Mouse (Mus musculus): Measurements from ENCODE around the gene Bcdin3d. TPM values are rescaled to one million over a fixed set of nuclear protein-coding genes. Genes with fewer than 3 reads are reported as not detected.

Bcdin3d gene
- polyA plus RNA-seq, 1 experiment from 2014 or later, result 20.2 TPM

DNA sequence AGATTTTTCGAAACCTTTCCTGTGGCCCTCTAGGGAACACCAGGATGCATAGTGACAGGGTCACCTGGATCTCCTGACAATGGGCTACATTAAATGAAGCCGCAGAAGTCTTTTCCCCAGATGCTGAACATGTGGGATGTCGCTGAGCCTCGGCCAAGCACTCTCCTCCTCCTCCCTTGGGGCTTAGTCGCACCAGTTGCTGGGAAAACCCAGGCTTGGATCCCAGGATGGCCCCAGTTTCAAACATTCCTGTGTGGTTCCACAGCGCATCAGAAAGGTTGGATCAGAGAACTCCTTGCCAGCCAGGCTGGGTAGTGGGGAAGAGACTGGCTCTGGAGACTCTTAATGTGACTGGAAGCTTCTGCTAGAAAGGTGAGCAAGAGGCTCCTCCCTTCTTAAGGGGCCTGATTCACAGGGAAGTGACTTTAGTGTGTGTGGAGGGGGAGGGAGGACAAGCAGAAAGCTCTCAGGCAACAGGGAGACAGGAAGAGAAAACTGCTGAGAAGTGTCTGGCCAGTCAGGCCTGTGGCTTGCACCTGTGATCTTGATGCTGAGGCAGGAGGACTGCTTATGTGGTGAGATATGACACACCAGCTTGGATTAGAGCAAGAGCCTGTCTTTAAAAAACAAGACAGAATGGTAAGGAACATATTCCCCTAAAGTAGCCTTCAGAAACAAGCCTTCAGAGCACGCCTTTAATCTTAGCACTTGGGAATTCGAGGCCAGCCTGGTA, 35.4 kb downstream of the Bcdin3d start:
- Histone ChIP-seq H3K9ac (replicated peaks) (no peak overlapping the region), H3K9me3 (no peaks in the 10 kb centered on the region), H3K27me3 (no peaks in the 10 kb centered on the region), H3K4me3 (replicated peaks) (no peak overlapping the region), H3K4me1 (replicated peaks) (peaks cover 69% of the 10 kb centered on the region), H3K36me3 (peaks cover 49% of the 10 kb centered on the region), H3K27ac (no peak overlapping the region; the same call in 1 of the 2 replicates), H3K4me2 (no peak overlapping the region)
- no peak for ATAC-seq (ENCODE audit: insufficient number of reproducible peaks, insufficient read depth, low FRiP score, low TSS enrichment, low read depth)
- 73% methylated on average over 8 of the region's 8 CpGs for WGBS

DNA sequence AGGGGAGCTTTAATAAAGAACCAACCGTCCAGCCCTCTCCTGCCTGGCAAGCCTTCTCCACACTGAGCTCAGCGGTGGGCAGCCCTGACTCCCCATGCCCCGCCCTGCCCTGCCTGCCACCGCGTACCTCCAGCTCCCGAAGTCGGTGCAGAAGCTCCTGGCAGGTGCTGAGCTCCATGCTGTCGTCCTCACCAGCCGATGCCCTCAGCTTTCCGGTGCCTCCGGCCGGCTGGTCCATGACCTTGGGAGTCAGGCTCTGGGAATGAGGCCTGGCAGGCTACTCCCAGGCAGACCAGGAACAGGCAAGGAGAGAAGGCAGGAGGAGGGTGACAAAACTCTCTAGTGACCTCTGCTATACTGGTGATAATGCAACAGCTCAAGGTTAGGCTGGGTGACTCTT, 40.6 kb downstream of the Bcdin3d start:
- Histone ChIP-seq H3K36me3 (peaks cover 86% of the 10 kb centered on the region), H3K9me3 (no peaks in the 10 kb centered on the region), H3K27me3 (no peaks in the 10 kb centered on the region), H3K4me2 (no peak overlapping the region), H3K9ac (replicated peaks) (no peak overlapping the region), H3K27ac (no peak overlapping the region), H3K4me3 (replicated peaks) (no peak overlapping the region), H3K4me1 (replicated peaks) (peaks cover 39% of the 10 kb centered on the region)
- WGBS, result 88% methylated on average over 12 of the region's 12 CpGs
- no peak for ATAC-seq (ENCODE audit: insufficient number of reproducible peaks, insufficient read depth, low FRiP score, low TSS enrichment, low read depth)

DNA sequence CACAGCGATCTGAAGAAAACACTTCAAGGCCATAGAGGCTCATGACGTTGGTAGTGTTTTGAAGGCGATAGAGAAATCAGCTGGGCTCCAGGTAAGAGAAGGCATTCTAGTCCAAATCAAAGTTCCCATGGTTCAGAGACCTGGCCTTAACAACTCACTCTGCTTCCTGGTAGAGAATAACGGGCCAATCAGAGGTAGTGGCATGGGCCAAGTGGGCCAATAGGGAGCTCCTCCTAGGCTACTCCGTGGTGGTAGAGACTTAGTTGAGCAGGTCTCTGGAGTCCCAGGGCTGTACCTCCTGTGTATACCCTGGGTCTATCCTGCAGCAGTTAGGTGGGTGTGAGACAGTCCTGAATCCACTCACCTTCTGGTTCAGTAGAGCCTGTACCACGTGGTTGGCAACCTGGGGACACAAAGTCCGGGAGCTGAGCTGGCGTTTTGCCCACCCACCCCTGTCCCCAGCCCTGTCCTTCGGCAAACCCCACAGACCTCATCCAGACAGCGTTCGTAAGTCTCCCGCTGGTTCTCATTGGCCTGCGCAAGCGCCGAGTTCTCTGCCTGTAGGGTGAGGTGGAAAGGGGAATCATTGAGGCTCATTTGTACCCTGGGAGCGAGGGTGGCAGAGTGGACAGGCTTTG, 41.3 kb downstream of the Bcdin3d start:
- no peak for ATAC-seq (ENCODE audit: insufficient number of reproducible peaks, insufficient read depth, low FRiP score, low TSS enrichment, low read depth)
- H3K36me3 ChIP-seq, result peaks cover 86% of the 10 kb centered on the region

DNA sequence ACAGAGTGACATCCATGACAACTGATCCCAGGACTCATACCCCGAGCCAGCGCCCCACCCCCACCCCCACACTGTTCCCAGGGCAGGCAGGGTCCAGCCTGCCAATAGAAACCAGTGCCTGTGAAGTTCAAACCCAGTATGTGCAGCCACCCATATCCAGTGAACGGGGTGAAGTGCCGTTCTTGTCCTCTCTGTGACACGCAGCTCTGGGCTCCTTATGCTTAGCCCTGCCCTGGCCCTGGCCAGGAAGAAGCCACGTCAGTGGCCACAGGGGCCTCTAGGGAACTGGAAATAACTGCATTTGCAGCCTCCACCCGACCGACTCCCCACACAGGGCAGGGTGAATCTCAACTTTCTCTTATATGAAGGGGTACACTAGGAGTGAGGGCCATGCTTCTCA, 42.6 kb downstream of the Bcdin3d start:
- 88% methylated on average over 8 of the region's 8 CpGs for WGBS
- H3K9me3 ChIP-seq, result no peaks in the 10 kb centered on the region

More for the DNA sequence above, 41.3 kb downstream of the Bcdin3d start:
- no peak overlapping the region for H3K9ac ChIP-seq (replicated peaks)
- no peak overlapping the region for H3K27ac ChIP-seq
- no peak overlapping the region for H3K4me2 ChIP-seq
- H3K4me1 ChIP-seq (replicated peaks), result peaks cover 32% of the 10 kb centered on the region
- WGBS, result 90% methylated on average over 16 of the region's 16 CpGs
- H3K9me3 ChIP-seq, result no peaks in the 10 kb centered on the region
- H3K27me3 ChIP-seq, result no peaks in the 10 kb centered on the region
- H3K4me3 ChIP-seq (replicated peaks), result no peak overlapping the region

DNA sequence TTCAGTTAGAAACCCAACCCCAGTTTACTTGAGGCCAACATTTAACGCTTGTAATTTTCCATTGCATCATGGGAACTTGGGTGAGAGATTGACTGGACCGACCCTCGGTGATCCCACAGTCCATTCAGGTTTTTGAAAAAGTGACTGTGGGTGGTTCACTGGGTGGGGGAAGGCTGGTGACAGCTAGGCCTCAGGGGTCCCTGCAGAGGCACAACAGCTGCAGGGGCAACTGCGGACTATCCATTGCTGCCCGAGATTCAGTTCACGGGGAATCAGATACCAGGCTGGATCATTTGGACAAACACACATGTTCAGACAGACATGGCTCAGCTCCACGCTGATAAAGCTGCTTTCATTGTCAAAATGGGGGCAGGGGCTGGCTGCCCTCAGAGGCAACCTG, 43.0 kb downstream of the Bcdin3d start:
- Histone ChIP-seq H3K27me3 (no peaks in the 10 kb centered on the region), H3K9ac (replicated peaks) (no peak overlapping the region), H3K4me1 (replicated peaks) (peaks cover 16% of the 10 kb centered on the region), H3K4me2 (no peak overlapping the region), H3K4me3 (replicated peaks) (no peak overlapping the region), H3K27ac (no peak overlapping the region), H3K36me3 (peaks cover 88% of the 10 kb centered on the region), H3K9me3 (no peaks in the 10 kb centered on the region)
- no peak; the same call in 1 of the 2 replicates for ATAC-seq (ENCODE audit: insufficient number of reproducible peaks, insufficient read depth, low FRiP score, low TSS enrichment, low read depth)
- 88% methylated on average over 7 of the region's 7 CpGs for WGBS

More for the DNA sequence above, 42.6 kb downstream of the Bcdin3d start:
- Histone ChIP-seq H3K27ac (no peak overlapping the region; the same call in 1 of the 2 replicates), H3K4me3 (replicated peaks) (no peak overlapping the region), H3K36me3 (peaks cover 88% of the 10 kb centered on the region), H3K4me2 (no peak overlapping the region), H3K9ac (replicated peaks) (no peak overlapping the region), H3K4me1 (replicated peaks) (peaks cover 21% of the 10 kb centered on the region), H3K27me3 (no peaks in the 10 kb centered on the region)
- no peak for ATAC-seq (ENCODE audit: insufficient number of reproducible peaks, insufficient read depth, low FRiP score, low TSS enrichment, low read depth)

DNA sequence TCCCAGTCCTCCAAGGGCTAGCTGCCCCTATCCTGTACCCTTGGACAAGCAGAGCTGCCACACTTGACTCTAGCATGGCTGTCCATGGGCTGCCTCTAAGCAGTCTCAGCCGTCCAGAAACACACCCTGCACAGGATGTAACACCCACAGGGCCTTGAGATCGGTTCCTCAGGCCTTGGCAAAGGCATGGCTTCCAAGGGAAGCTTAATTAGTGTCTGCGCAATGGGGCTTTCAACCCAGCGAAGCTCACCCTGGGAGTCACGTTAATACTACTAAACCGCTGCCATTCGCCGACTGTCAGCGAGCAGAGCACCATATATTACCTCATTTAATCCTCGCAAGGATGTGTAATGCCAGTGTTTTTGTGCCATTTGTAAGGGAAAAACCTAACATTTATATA, 43.5 kb downstream of the Bcdin3d start:
- no peaks in the 10 kb centered on the region for H3K27me3 ChIP-seq
- no peaks in the 10 kb centered on the region for H3K9me3 ChIP-seq
- H3K9ac ChIP-seq (replicated peaks), result no peak overlapping the region
- H3K36me3 ChIP-seq, result peaks cover 88% of the 10 kb centered on the region
- H3K4me2 ChIP-seq, result no peak overlapping the region
- no peak for ATAC-seq (ENCODE audit: insufficient number of reproducible peaks, insufficient read depth, low FRiP score, low TSS enrichment, low read depth)
- H3K27ac ChIP-seq, result 0 out of 2 replicates have a peak overlapping the region, but pooled peaks have one; percentile 14
- H3K4me3 ChIP-seq (replicated peaks), result no peak overlapping the region
- peaks cover 12% of the 10 kb centered on the region for H3K4me1 ChIP-seq (replicated peaks)
- 85% methylated on average over 10 of the region's 10 CpGs for WGBS

DNA sequence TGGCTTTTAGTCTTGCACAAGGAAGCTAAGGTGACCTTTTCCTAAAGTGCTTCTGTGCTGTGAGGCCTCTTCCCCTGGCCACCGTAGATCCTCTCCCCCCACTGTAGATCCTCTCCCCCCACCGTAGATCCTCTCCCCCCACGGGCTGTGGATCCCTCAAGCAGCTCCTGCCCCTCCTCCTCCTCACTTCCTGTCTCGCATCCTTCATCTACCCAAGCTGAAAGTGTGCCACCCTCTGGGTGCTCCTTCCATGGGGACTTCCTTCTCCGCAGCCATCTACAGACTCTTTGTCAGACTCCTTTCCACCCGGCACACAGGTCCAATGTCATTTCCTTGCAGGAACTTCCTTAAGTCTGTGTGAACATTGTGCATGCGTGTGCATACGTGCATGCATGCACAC, 44.1 kb downstream of the Bcdin3d start:
- Histone ChIP-seq H3K4me3 (replicated peaks) (no peak overlapping the region), H3K27ac (0 out of 2 replicates have a peak overlapping the region, but pooled peaks have one; percentile 14), H3K4me2 (no peak overlapping the region), H3K27me3 (no peaks in the 10 kb centered on the region), H3K9ac (replicated peaks) (no peak overlapping the region; the same call in 1 of the 2 replicates), H3K4me1 (replicated peaks) (peaks cover 7% of the 10 kb centered on the region), H3K36me3 (peaks cover 92% of the 10 kb centered on the region), H3K9me3 (no peaks in the 10 kb centered on the region)
- ATAC-seq (ENCODE audit: insufficient number of reproducible peaks, insufficient read depth, low FRiP score, low TSS enrichment, low read depth), result no peak
- 86% methylated on average over 8 of the region's 8 CpGs for WGBS

GRCm38 (mm10) chr15:99423884-99424283, 50.6 kb downstream of the Bcdin3d start:
- no peak overlapping the region for H3K27ac ChIP-seq
- H3K9ac ChIP-seq (replicated peaks), result no peak overlapping the region
- no peaks in the 10 kb centered on the region for H3K9me3 ChIP-seq
- H3K36me3 ChIP-seq, result peaks cover 78% of the 10 kb centered on the region
- WGBS, result 93% methylated on average over 9 of the region's 9 CpGs
- H3K4me1 ChIP-seq (replicated peaks), result peaks cover 25% of the 10 kb centered on the region
- H3K4me2 ChIP-seq, result no peak overlapping the region
- H3K27me3 ChIP-seq, result no peaks in the 10 kb centered on the region
- ATAC-seq (ENCODE audit: insufficient number of reproducible peaks, insufficient read depth, low FRiP score, low TSS enrichment, low read depth), result no peak
- H3K4me3 ChIP-seq (replicated peaks), result no peak overlapping the region

DNA sequence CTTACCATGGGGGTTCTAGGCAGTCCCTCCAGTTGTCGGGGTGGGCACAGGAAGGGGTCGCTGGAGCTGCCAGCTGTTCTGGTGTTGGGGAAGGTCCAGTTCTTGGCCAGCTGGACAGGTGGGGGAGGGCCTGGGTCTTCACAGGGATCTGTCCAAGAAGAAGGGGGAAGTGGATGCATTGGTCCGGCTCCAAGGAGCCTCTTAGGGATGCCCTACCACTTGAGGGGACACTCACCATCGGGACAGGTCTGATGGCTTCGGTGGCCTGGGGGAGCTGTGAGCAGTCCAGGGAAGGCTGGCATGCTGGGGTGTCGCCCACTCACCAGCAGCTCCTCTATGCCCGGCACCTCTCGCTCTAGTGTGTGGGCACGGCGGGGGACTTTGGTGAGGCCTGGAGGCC, 51.4 kb downstream of the Bcdin3d start:
- no peak overlapping the region for H3K4me2 ChIP-seq
- no peak overlapping the region for H3K9ac ChIP-seq (replicated peaks)
- 91% methylated on average over 10 of the region's 10 CpGs for WGBS
- H3K9me3 ChIP-seq, result no peaks in the 10 kb centered on the region
- no peaks in the 10 kb centered on the region for H3K27me3 ChIP-seq
- no peak for ATAC-seq (ENCODE audit: insufficient number of reproducible peaks, insufficient read depth, low FRiP score, low TSS enrichment, low read depth)
- H3K4me1 ChIP-seq (replicated peaks), result peaks cover 28% of the 10 kb centered on the region
- peaks cover 71% of the 10 kb centered on the region for H3K36me3 ChIP-seq
- peak overlapping the region; percentile 37; the same call in 1 of the 2 replicates for H3K27ac ChIP-seq
- no peak overlapping the region for H3K4me3 ChIP-seq (replicated peaks)

GRCm38 (mm10) chr15:99422551-99422950, 52.0 kb downstream of the Bcdin3d start:
- H3K9ac ChIP-seq (replicated peaks), result 0 out of 2 replicates have a peak overlapping the region, but pooled peaks have one; percentile 5
- WGBS, result 93% methylated on average over 23 of the region's 23 CpGs
- H3K36me3 ChIP-seq, result peaks cover 65% of the 10 kb centered on the region
- no peaks in the 10 kb centered on the region for H3K27me3 ChIP-seq
- H3K4me2 ChIP-seq, result no peak overlapping the region
- no peaks in the 10 kb centered on the region for H3K9me3 ChIP-seq
- H3K27ac ChIP-seq, result peak overlapping the region; percentile 95; the same call in 1 of the 2 replicates
- ATAC-seq (ENCODE audit: insufficient number of reproducible peaks, insufficient read depth, low FRiP score, low TSS enrichment, low read depth), result no peak
- H3K4me3 ChIP-seq (replicated peaks), result no peak overlapping the region
- peaks cover 34% of the 10 kb centered on the region for H3K4me1 ChIP-seq (replicated peaks)

GRCm38 (mm10) chr15:99421676-99422075, 52.9 kb downstream of the Bcdin3d start:
- Histone ChIP-seq H3K27me3 (no peaks in the 10 kb centered on the region), H3K4me1 (replicated peaks) (peaks cover 38% of the 10 kb centered on the region), H3K9ac (replicated peaks) (no peak overlapping the region), H3K9me3 (no peaks in the 10 kb centered on the region), H3K4me2 (no peak overlapping the region), H3K27ac (peak overlapping the region; percentile 95), H3K36me3 (peaks cover 56% of the 10 kb centered on the region), H3K4me3 (replicated peaks) (no peak overlapping the region)
- WGBS, result 88% methylated on average over 8 of the region's 8 CpGs
- no peak for ATAC-seq (ENCODE audit: insufficient number of reproducible peaks, insufficient read depth, low FRiP score, low TSS enrichment, low read depth)
